Mouse (Mus musculus) liver, adult (tissue): Measurements from ENCODE around the gene Cd22.

Source experiments
- GATA4 ChIP-seq: IDR thresholded peaks from 2 replicates; pipeline ENCODE4 v1.6.1; 2014; ENCODE audit warnings: mild to moderate bottlenecking, low read length; ENCODE audit not compliant: insufficient replicate concordance

Gene Cd22

DNA sequence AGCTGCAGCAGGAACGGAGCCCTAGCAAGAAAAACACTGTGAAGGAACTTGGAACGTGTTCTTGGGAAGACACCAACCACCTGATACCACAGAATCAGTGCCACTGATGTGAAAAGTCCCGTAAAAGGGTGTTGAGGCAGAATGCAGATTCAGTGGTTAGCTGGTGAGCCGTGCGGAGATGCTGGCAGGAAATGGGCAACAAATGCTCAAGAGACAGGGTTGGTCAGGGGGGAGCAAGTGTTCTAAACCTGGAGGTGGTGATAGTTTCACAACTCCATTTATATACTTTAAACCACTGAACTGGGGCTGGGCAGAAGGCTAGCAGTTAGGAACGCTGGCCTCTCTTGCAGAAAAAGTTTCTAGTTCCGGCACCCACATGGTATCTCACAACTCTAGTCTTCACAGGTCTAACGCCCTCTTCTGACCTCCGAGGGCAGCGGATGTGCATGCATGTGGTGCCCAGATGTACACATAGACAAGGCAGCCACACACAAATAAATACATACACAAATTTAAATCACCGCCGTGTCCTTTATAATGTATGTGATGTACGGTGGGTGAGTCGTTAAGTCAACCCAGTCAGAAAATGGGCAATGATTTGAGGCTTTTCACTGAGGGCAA, 7.5 kb upstream of the Cd22 start:
- no peak for TF ChIP-seq GATA4

DNA sequence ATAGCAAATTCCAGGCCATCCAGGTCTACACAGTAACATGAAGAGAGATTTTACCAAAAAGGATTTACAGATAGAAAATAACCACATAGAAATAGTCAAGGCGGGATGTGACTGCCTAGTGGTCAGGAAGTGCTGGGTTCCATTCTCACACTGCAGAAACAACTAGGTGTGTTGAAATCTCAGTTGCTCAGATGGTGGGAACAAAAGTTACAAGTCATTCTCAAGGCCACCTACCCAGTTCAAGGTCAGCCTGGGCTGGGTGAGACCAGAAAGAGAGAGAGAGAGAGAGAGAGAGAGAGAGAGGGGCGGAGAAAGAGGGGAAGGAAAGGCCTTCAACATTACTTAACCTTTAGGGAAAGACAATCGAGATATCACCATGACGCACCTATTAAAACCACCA, 6.7 kb upstream of the Cd22 start:
- TF ChIP-seq GATA4 = no peak

DNA sequence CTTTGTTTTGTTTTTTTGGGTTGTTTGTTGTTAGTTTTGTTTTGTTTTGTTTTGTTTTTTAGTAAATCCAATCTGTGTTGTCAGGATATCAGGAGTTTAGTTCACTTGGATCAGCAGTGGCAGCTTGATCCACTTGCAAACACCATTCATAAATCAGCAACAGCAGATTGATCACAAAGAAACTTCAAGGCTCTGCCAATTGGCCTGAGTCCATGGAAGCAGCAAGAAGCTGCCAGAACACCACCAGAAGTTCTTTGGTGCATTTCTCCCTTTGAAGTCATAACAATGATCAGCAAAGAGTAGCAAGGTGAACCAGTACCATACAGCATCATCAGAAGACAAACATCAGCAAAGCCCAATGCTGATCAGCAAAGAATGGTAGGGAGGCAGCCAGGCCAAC, 3.9 kb upstream of the Cd22 start:
- TF ChIP-seq GATA4 = no peak

DNA sequence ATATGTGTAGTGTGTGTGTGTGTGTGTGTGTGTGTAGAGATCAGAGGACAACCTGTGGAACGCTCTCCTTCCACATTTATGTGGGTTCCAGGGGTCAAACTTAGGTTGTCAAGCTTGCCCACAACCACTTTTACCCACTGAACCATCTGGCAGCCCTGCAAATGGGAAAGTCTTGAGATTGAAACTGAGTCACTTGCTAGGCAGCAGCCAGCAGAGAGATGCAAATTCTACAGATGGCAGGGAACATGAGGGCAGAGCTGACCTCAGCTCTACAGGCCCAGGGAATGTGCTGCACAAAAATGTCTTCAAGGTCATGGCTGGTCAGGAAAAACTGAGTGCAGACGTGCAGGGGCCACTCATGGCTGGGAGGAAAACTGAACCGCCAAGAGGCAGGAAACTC, 1.2 kb upstream of the Cd22 start:
- TF ChIP-seq GATA4 = no peak

DNA sequence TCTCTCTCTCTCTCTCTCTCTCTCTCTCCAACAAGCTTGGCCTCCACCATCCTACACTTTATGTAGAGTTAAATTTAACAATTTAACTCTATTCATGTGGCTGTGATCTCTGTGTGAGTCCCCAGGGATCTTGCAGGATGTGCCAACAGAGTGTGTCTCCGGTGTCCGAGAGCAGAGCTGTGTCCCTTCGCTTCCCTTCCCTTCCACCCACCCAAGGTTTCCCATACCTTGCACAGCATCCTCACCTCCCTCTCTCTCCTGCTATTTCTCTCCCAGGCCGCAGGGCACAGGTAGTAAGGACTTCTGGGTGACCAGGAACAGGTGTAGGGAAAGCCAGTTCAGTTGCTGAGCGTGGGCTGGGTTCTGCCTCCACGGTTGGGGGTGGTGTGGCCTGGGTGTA, 1.2 kb downstream of the Cd22 start:
- TF ChIP-seq GATA4 = no peak

DNA sequence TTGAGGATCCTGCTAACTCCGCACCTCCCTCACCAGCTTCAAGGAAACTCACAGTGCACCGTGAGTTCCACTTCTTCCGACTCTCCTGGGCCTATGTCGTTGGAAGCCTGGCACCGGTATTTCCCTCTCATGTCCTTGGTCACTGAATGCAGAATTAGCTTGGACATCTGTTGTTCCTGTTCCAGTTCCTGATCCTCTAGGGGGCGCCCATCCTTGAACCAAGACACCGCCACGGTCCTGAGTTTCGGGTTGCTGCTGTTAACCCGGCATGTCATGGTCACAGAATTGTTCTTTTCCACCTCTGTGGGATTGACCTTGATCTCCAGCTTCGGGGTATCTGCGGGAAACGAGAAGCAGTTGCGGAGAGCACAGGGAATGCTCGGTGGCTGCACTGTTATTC, 7.1 kb downstream of the Cd22 start:
- no peak for TF ChIP-seq GATA4

DNA sequence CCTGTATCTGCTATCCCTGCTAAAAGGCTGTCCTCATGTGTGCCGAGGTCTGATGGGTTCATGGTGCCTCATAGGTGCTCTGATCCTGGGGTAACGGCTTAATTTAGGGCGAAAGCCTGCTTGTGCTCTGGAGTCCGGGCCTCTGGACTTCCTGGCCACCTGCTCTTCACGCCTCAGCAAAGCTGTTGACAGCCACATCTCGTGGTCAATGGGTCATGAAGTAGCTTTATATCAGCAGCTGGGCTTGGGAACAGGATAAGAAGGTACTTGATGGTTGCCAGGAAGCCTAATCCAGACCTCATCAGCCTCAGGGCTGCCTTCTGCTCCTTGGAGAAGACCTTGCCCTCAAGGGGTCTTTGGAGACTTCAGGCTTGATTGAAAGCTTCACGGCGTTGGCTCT, 16.8 kb downstream of the Cd22 start:
- no peak for TF ChIP-seq GATA4

DNA sequence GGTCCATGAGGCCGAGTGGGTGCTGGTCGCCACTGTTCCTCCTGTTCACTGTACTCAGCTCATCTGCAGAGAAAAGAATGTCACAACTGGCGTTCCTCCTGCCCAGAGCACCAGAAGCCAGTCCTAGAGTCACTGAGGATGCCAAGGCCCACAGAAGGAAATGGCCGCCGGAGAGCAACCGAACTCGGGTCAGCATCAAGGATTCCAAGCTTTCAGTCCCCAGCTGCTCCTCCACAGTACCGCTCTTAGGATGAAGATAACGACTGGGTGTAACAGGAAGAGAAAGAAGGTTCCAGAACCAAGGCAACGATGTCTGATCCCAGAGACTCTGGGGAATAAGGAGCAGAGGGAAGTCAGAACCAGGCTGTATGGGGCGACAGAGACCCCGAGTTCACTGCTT, 18.7 kb downstream of the Cd22 start, which contains the start of gene Ffar1:
Gene Ffar1 (minus strand): TSS at position 101 of the 400 bp plus-strand sequence.
- no peak for TF ChIP-seq GATA4

DNA sequence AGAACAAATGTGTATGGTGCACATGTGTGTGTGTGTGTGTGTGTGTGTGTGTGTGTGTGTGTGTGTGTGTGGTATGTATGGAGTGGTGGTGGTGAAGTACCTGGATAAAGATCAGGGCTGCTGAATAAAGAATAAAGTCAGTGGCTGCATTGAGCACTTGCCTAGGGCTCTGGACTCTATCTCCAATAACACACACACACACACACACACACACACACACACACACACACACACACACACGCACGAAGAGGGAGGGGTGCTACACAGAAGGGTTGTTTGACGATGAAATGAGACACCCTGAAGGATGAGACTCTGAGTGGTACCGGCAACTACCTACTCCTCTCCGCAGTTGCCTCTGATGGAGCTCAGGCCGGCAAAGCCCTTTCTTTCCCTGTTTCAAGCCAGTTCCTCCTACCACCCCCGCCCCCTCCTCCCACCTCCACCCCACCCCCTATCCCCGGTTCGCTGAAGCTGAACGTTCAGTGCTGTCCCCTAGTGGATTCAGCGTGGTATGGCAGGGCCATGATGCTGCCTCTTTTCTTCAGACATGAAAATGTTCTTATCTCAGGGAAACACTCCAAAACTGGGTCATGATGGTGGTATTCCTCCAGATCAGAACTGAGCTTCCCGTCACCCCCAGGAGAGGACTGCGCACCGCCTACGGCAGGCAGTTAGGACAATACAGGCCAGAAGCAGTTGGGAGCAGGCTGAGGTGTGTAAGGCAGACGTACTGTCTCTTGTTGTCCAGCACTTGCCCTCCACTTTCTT, 20.3 kb downstream of the Cd22 start:
- TF ChIP-seq GATA4 = no peak

DNA sequence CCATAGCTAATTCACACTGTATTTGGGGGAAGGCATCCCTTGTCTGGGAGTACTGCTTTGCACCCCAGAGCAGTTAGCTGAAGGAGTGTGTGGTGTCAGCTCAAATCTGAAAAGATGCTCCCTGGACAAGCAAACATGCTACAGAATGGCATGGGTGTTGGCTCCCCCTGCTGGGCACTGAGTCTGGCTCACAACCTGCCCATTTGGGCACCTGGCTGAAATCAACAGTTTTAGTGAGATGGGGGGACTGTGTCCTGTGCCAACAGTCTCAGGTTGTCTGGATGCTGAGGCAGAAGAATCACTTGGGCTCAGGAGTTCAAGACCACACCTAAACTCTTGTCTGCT, 20.9 kb downstream of the Cd22 start:
- TF ChIP-seq GATA4 = no peak

DNA sequence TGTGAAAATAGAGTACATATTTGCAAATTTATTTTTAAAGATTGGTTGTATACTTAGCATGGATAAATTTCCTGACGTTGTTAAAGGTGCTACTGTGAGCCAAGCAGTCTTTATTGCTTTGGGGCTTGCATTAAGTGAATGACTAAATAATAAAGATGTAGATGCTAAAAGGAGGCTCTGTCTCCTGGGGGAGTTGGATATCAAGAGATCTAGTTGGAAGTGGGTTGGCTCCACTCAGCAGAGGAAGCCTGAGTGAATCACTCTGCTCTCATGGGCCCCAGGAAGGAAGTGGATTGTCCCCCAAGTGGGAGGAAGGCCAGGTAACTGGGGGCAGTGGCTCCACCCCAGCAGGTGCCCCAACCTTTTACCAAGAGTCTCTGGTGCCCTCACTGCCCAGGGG, 22.4 kb downstream of the Cd22 start:
- TF ChIP-seq GATA4 = no peak

DNA sequence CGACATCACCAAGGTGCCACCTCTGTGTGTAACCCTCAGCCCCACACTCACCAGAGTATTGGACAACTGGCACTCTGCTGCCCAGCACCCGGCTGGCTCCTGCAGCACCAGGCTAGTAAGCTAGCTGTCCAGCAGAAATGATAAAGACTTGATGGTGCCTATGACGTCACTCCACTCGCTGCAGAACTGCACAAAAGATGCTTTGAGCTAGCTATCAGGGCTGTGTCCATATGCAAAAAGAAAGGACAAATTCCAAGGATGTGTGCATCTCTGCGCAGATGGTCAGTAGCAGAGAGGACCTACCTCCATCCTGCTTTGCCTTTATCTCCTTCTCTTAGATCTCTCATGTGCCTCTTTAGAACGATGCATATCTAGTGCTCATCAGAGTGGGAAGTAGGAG, 24.1 kb downstream of the Cd22 start, which contains the start of gene Ffar3:
Gene Ffar3 (minus strand): TSS at position 101 of the 400 bp plus-strand sequence.
- TF ChIP-seq GATA4 = no peak

DNA sequence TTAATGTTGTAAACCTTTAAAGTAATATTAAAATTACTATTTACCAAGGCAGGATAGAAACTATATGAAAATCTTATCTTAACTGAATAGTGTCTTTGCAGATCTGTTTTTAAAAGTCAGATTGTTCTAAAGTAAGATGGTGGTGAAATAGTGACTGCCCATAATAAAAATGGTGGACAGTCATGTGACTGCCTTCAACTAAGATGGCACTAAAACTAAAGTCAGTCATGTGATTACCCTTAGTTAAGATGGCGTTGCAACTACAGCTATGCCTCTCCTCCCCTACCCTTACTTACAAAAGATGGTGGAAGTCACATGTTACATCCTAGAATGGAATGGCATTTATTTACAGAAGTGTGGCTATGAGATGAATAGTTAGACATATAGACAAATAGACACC, 28.7 kb downstream of the Cd22 start:
- TF ChIP-seq GATA4 = no peak

DNA sequence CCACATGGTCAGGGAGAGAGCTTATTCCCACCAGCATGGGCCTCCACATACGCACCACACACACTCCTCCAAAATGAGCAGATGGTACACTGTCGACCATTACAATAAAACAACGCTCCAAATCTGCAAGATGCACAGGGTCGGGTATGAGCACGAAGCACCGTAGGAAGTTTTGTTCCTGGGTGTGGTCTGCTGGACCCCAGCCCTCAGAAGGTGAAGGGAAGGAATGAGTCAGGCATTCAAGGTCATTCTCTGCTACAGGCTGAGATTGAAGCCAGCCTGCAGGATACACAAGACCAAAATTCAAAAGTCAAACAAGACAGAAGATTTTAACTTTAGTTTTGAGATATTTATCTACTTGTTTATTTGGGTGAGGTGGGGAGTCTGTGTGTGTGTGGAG, 32.2 kb downstream of the Cd22 start:
- no peak for TF ChIP-seq GATA4

DNA sequence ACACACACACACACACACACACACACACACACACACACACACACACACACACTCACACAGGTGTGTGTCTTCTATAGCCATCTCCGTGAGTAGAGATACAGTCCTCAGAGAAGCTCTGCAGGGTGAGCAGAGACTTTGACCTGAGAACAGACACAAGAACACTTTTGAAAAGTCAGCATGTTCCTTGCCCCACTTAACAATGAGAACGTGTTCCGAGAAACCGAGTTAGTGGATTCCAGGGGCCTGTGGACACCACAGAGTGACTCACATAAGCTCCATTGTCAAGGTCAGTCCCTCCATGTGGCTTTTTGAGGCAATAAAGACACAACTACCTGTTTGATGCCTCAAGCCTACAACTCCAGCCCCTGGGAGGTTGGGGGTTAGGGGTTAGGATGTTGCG, 32.8 kb downstream of the Cd22 start:
- TF ChIP-seq GATA4 = no peak

DNA sequence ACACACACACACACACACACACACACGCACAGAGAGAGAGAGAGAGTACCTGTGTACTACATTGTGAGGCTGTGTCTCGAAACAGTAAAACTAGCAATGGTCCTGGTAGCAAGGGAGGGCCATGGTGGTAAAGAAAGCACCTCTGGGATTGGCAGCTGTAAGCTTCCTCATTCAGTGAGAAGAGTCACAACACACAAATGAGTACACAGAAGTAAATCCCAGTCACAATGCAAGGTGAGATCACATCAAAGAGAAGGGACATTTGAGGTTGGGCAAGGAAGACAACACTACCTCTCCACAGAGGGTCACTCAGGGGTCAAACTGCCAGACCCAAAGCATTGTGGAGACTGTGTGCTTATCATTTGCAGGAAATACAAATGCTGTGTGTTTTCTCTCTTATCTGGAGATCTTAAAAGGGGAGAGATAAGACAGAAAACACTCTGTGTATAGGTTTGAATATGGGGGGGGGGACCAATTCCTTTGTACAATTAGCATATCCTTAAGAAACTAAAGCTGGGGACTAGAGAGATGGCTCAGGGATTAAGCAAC, 33.6 kb downstream of the Cd22 start:
- no peak for TF ChIP-seq GATA4
